Mouse (Mus musculus) heart, adult 2 months (tissue): ENCODE data around the gene March8.

Experiments
- CTCF ChIP-seq: fragments of 200-600 bp; IDR thresholded peaks from 2 replicates; pipeline ENCODE4 v1.8.1; 2022; ENCODE audit warnings: antibody characterized with exemption, mild to moderate bottlenecking, moderate library complexity
- EP300 ChIP-seq: fragments of 200-500 bp; IDR thresholded peaks from 2 replicates; pipeline ENCODE4 v1.6.1; 2011; ENCODE audit warnings: low read depth, low read length, control low read depth; ENCODE audit not compliant: insufficient read depth
- POLR2A ChIP-seq: fragments of 200-500 bp; IDR thresholded peaks from 2 replicates; pipeline ENCODE4 v1.6.1; 2011; ENCODE audit warnings: mild to moderate bottlenecking, low read depth, low read length, control low read depth; ENCODE audit not compliant: insufficient read depth

DNA sequence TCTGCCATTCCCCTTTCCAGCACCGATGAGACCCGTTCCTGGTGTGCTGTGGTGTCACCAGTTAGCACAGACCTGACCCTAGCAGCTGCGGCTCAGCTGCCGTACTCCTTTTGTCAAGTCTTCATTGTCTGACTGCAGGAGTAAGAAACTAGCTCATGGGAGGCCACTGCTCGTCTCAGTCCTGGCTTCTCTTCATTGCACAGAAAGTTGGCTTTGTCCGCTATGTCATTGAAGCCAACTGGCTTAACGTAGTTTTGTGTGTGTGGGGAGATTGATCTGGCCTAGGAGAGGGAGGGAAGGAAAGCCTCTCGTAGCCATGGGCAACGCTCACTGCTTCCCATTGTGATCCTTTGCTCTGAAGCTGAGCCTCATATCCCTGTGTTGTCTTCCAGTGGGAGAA, 67.4 kb downstream of the March8 start:
- no peak for TF ChIP-seq POLR2A
- TF ChIP-seq CTCF: no peak
- TF ChIP-seq EP300: no peak
